Mouse (Mus musculus): ENCODE results near the gene Fos. TPM values are rescaled to one million over a fixed set of nuclear protein-coding genes. Genes with fewer than 3 reads are reported as not detected.

The Fos gene
- polyA plus RNA-seq, 1 experiment: 22.4 TPM

- WGBS: 47% methylated on average over 22 of the region's 22 CpGs
- Histone ChIP-seq H3K27ac (ENCODE audit: insufficient read depth, low read length) (no peak overlapping the region), H3K4me1 (ENCODE audit: control insufficient read depth, insufficient read depth, low read length) (no peaks in the 10 kb centered on the region), H3K27me3 (ENCODE audit: control insufficient read depth, insufficient read depth, low read length) (no peaks in the 10 kb centered on the region), H3K4me3 (replicated peaks; ENCODE audit: insufficient read depth, low read depth, low read length) (no peak overlapping the region)
- TF ChIP-seq CTCF (IDR thresholded peaks at IDR 0.05; ENCODE audit: borderline replicate concordance, insufficient read depth, low read depth, low read length): no peak
- TF ChIP-seq POLR2A (IDR thresholded peaks at IDR 0.05; ENCODE audit: borderline replicate concordance, insufficient read depth, low read length): no peak
- DNase-seq: no peak
Observed at GRCm38 (mm10) chr12:85451693-85452491, 21.8 kb upstream of the Fos start.

GRCm38 (mm10) chr12:85455065-85456058, 18.3 kb upstream of the Fos start:
- under 1% methylated on average over 44 of the region's 44 CpGs for WGBS
- Histone ChIP-seq H3K27ac (ENCODE audit: insufficient read depth, low read length) (peak overlapping the region; percentile 93), H3K4me3 (replicated peaks; ENCODE audit: insufficient read depth, low read depth, low read length) (peak overlapping the region; percentile 76), H3K4me1 (ENCODE audit: control insufficient read depth, insufficient read depth, low read length) (no peaks in the 10 kb centered on the region), H3K27me3 (ENCODE audit: control insufficient read depth, insufficient read depth, low read length) (no peaks in the 10 kb centered on the region)
- TF ChIP-seq POLR2A (IDR thresholded peaks at IDR 0.05; ENCODE audit: borderline replicate concordance, insufficient read depth, low read length): peak; percentile 41; the same call in 1 of the 2 replicates
- no peak for TF ChIP-seq CTCF (IDR thresholded peaks at IDR 0.05; ENCODE audit: borderline replicate concordance, insufficient read depth, low read depth, low read length)
- DNase-seq: peak; percentile 91 to 95

GRCm38 (mm10) chr12:85456276-85456675, 17.4 kb upstream of the Fos start:
- H3K4me3 ChIP-seq (replicated peaks; ENCODE audit: insufficient read depth, low read depth, low read length): no peak overlapping the region
- H3K27ac ChIP-seq (ENCODE audit: insufficient read depth, low read length): no peak overlapping the region; the same call in 1 of the 2 replicates
- DNase-seq: no peak
- TF ChIP-seq POLR2A (IDR thresholded peaks at IDR 0.05; ENCODE audit: borderline replicate concordance, insufficient read depth, low read length): no peak
- no peak for TF ChIP-seq CTCF (IDR thresholded peaks at IDR 0.05; ENCODE audit: borderline replicate concordance, insufficient read depth, low read depth, low read length)
- H3K27me3 ChIP-seq (ENCODE audit: control insufficient read depth, insufficient read depth, low read length): no peaks in the 10 kb centered on the region
- whole genome bisulfite sequencing: 68% methylated on average over 4 of the region's 4 CpGs
- no peaks in the 10 kb centered on the region for H3K4me1 ChIP-seq (ENCODE audit: control insufficient read depth, insufficient read depth, low read length)

GRCm38 (mm10) chr12:85456966-85457505, 16.7 kb upstream of the Fos start:
- WGBS: 90% methylated on average over 13 of the region's 13 CpGs
- Histone ChIP-seq H3K27ac (ENCODE audit: insufficient read depth, low read length) (no peak overlapping the region), H3K27me3 (ENCODE audit: control insufficient read depth, insufficient read depth, low read length) (no peaks in the 10 kb centered on the region), H3K4me1 (ENCODE audit: control insufficient read depth, insufficient read depth, low read length) (no peaks in the 10 kb centered on the region), H3K4me3 (replicated peaks; ENCODE audit: insufficient read depth, low read depth, low read length) (no peak overlapping the region)
- TF ChIP-seq CTCF (IDR thresholded peaks at IDR 0.05; ENCODE audit: borderline replicate concordance, insufficient read depth, low read depth, low read length) (no peak), POLR2A (IDR thresholded peaks at IDR 0.05; ENCODE audit: borderline replicate concordance, insufficient read depth, low read length) (no peak)
- DNase-seq: no peak

- TF ChIP-seq POLR2A (IDR thresholded peaks at IDR 0.05; ENCODE audit: borderline replicate concordance, insufficient read depth, low read length) (no peak), CTCF (IDR thresholded peaks at IDR 0.05; ENCODE audit: borderline replicate concordance, insufficient read depth, low read depth, low read length) (no peak)
Observed at GRCm38 (mm10) chr12:85459820-85460219, 13.9 kb upstream of the Fos start.

GRCm38 (mm10) chr12:85461913-85462663, 11.6 kb upstream of the Fos start:
- 68% methylated on average over 21 of the region's 21 CpGs for WGBS
- no peak overlapping the region for H3K4me3 ChIP-seq (replicated peaks; ENCODE audit: insufficient read depth, low read depth, low read length)
- TF ChIP-seq CTCF (IDR thresholded peaks at IDR 0.05; ENCODE audit: borderline replicate concordance, insufficient read depth, low read depth, low read length) (no peak), POLR2A (IDR thresholded peaks at IDR 0.05; ENCODE audit: borderline replicate concordance, insufficient read depth, low read length) (no peak)
- H3K4me1 ChIP-seq (ENCODE audit: control insufficient read depth, insufficient read depth, low read length): no peaks in the 10 kb centered on the region
- no peak for DNase-seq
- H3K27me3 ChIP-seq (ENCODE audit: control insufficient read depth, insufficient read depth, low read length): no peaks in the 10 kb centered on the region
- no peak overlapping the region for H3K27ac ChIP-seq (ENCODE audit: insufficient read depth, low read length)

More at GRCm38 (mm10) chr12:85459820-85460219, 13.9 kb upstream of the Fos start:
- H3K4me1 ChIP-seq (ENCODE audit: control insufficient read depth, insufficient read depth, low read length): no peaks in the 10 kb centered on the region
- H3K27me3 ChIP-seq (ENCODE audit: control insufficient read depth, insufficient read depth, low read length): no peaks in the 10 kb centered on the region
- H3K4me3 ChIP-seq (replicated peaks; ENCODE audit: insufficient read depth, low read depth, low read length): no peak overlapping the region
- 77% methylated on average over 4 of the region's 4 CpGs for WGBS
- no peak overlapping the region for H3K27ac ChIP-seq (ENCODE audit: insufficient read depth, low read length)
- no peak for DNase-seq

- Histone ChIP-seq H3K27me3 (ENCODE audit: control insufficient read depth, insufficient read depth, low read length) (no peaks in the 10 kb centered on the region), H3K4me3 (replicated peaks; ENCODE audit: insufficient read depth, low read depth, low read length) (no peak overlapping the region), H3K4me1 (ENCODE audit: control insufficient read depth, insufficient read depth, low read length) (no peaks in the 10 kb centered on the region), H3K27ac (ENCODE audit: insufficient read depth, low read length) (no peak overlapping the region)
- TF ChIP-seq CTCF (IDR thresholded peaks at IDR 0.05; ENCODE audit: borderline replicate concordance, insufficient read depth, low read depth, low read length): no peak
- no peak for TF ChIP-seq POLR2A (IDR thresholded peaks at IDR 0.05; ENCODE audit: borderline replicate concordance, insufficient read depth, low read length)
- WGBS: 31% methylated on average over 7 of the region's 7 CpGs
- DNase-seq: no peak
Observed at GRCm38 (mm10) chr12:85462802-85463201, 10.9 kb upstream of the Fos start.

All from cerebellum, adult 2 months (tissue).